Mouse (Mus musculus): Measurements from ENCODE around the gene Rftn1.

DNA sequence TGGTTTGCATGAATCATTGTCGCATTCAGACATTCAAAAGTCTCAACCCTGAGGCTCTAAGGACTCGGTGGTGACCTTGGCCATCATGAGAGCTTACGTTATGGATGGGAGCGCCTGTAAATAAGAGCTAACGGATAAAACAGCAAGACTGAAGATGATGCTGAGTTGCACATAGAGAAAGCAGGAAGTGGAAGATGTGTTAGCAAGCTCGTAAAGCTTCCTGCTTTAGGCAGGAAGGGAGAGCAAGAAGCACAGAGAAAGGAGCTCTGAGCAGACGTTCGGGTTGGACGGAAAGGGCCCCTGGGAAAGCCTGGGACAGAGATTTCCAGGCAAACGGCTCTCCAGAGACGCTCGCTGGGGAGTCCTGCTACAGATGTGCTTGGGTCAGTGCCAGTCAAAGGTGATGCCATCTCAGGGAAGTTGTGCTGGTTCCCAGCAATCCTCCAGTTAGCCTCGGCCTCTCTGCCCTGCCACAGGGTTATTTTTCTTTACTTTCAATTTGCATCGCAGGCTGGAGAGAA is 40.7 kb downstream of the Rftn1 start:
- TF ChIP-seq CTCF (IDR thresholded peaks at IDR 0.05; ENCODE audit: borderline replicate concordance, control insufficient read depth, extremely low read depth, insufficient read depth, low read length, poor library complexity), result no peak
- no peak for TF ChIP-seq POLR2A (IDR thresholded peaks at IDR 0.05; ENCODE audit: control insufficient read depth, extremely low read depth, insufficient read depth, low read length, poor library complexity)

Data from thymus, adult 2 months (tissue).